Mouse (Mus musculus) hindbrain, embryonic 14.5 days (tissue): ENCODE data around the gene Gm20696. TPM values are rescaled to one million over a fixed set of nuclear protein-coding genes. Genes with fewer than 3 reads are reported as not detected.

Experiments
- ATAC-seq: fragments of 200-750 bp; cut with Nextera tagmentation; 2 replicates; pipeline ENCODE4 v1.8.0; 2017; ENCODE audit warnings: moderate number of reproducible peaks, mild to moderate bottlenecking, moderate TSS enrichment, moderate library complexity; ENCODE audit not compliant: low FRiP score
- DNase-seq: peaks from one replicate; pipeline ENCODE4 v3.0.0-alpha.2; 2015; ENCODE audit warnings: low spot score
- H3K27ac ChIP-seq: fragments of 300-500 bp; sonication (generic); 2 replicates; pipeline ENCODE4 v1.5.1; 2014; ENCODE audit warnings: mild to moderate bottlenecking, moderate library complexity
- H3K27me3 ChIP-seq: fragments of 300-500 bp; sonication (generic); 2 replicates; pipeline ENCODE4 v1.6.1; 2014; ENCODE audit warnings: mild to moderate bottlenecking, low read length, mixed read lengths; ENCODE audit not compliant: control insufficient read depth, insufficient read depth
- H3K36me3 ChIP-seq: fragments of 300-500 bp; sonication (generic); replicated peaks from 2 replicates; pipeline ENCODE4 v1.6.1; 2014; ENCODE audit not compliant: control insufficient read depth, insufficient read depth
- H3K4me1 ChIP-seq: fragments of 300-500 bp; sonication (generic); replicated peaks from 2 replicates; pipeline ENCODE4 v1.6.1; 2014; ENCODE audit warnings: antibody characterized with exemption, low read length, mixed read lengths; ENCODE audit not compliant: control insufficient read depth, insufficient read depth
- H3K4me2 ChIP-seq: fragments of 300-500 bp; sonication (generic); replicated peaks from 2 replicates; pipeline ENCODE4 v1.6.1; 2014; ENCODE audit warnings: mild to moderate bottlenecking, moderate library complexity
- H3K4me3 ChIP-seq: fragments of 300-500 bp; sonication (generic); replicated peaks from 2 replicates; pipeline ENCODE4 v1.5.1; 2014; ENCODE audit warnings: mild to moderate bottlenecking, low read length
- H3K9ac ChIP-seq: fragments of 300-500 bp; sonication (generic); 2 replicates; pipeline ENCODE4 v1.6.1; 2014
- H3K9me3 ChIP-seq: fragments of 300-500 bp; sonication (generic); 2 replicates; pipeline ENCODE4 v1.6.1; 2016; ENCODE audit warnings: low read length; ENCODE audit not compliant: control insufficient read depth
- WGBS: fragments of 180-500 bp; shearing (Covaris S2); extraction: QIAGEN DNeasy Blood & Tissue Kit; methylation state at CpG from one replicate; pipeline ENCODE4 v1.1.7; 2014; 5-methylcytosine and 5-hydroxymethylcytosine counted together
- polyA plus RNA-seq: library from polyadenylated mRNA; unstranded; fragments of >200 nt; fragmentation: Nextera tagmentation; extraction: Ambion mirVana; gene quantifications from 2 replicates; pipeline ENCODE4 v1.2.1, GENCODE M21; 2014

Gene Gm20696
- polyA plus RNA-seq, 1 experiment from 2014 or later, result 2.6 TPM

GRCm38 (mm10) chr6:99241625-99242395 lies 424.8 kb downstream of the Gm20696 start:
- Histone ChIP-seq H3K36me3 (no peaks in the 10 kb centered on the region), H3K4me3 (no peak overlapping the region), H3K4me1 (no peaks in the 10 kb centered on the region), H3K4me2 (no peak overlapping the region), H3K9me3 (no peaks in the 10 kb centered on the region), H3K9ac (no peak overlapping the region), H3K27me3 (no peaks in the 10 kb centered on the region), H3K27ac (no peak overlapping the region)
- ATAC-seq (no peak), DNase-seq (no peak)
- WGBS, result 97% methylated on average over 10 of the region's 10 CpGs

DNA sequence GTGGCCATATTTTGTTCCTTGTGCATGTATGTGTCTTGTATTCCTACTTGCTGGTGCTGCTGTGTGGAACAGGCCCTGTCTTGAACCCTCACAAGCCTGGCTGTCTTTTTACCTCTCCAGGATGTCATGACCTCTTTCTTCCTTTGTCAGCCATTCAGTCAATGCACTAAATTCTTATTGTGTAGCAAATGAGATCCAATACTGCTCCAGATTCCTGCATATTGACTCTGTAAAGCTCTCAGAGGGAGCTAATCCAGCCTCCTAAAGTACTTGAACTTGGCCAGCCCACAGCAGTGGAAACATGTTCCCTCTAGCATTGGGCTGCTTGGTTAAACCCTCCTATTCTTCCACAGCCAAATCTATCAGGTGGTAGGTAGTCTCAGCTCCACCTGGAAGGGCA lies 425.8 kb downstream of the Gm20696 start:
- H3K9ac ChIP-seq, result no peak overlapping the region
- no peak for ATAC-seq
- no peak overlapping the region for H3K4me3 ChIP-seq
- H3K9me3 ChIP-seq, result no peaks in the 10 kb centered on the region
- no peaks in the 10 kb centered on the region for H3K4me1 ChIP-seq
- no peak overlapping the region for H3K27ac ChIP-seq
- no peaks in the 10 kb centered on the region for H3K36me3 ChIP-seq
- H3K4me2 ChIP-seq, result no peak overlapping the region
- H3K27me3 ChIP-seq, result no peaks in the 10 kb centered on the region
- DNase-seq, result no peak

GRCm38 (mm10) chr6:99235588-99235987 lies 431.0 kb downstream of the Gm20696 start:
- H3K9ac ChIP-seq, result no peak overlapping the region
- no peak overlapping the region for H3K4me2 ChIP-seq
- H3K4me1 ChIP-seq, result no peaks in the 10 kb centered on the region
- H3K9me3 ChIP-seq, result no peaks in the 10 kb centered on the region
- no peak overlapping the region for H3K4me3 ChIP-seq
- H3K27ac ChIP-seq, result no peak overlapping the region
- WGBS, result 85% methylated on average over 8 of the region's 8 CpGs
- H3K27me3 ChIP-seq, result no peaks in the 10 kb centered on the region
- no peaks in the 10 kb centered on the region for H3K36me3 ChIP-seq
- no peak for ATAC-seq
- DNase-seq, result no peak

- Histone ChIP-seq H3K27ac (no peak overlapping the region), H3K9me3 (no peaks in the 10 kb centered on the region), H3K36me3 (no peaks in the 10 kb centered on the region), H3K4me3 (no peak overlapping the region), H3K27me3 (no peaks in the 10 kb centered on the region), H3K4me2 (no peak overlapping the region), H3K4me1 (no peaks in the 10 kb centered on the region), H3K9ac (no peak overlapping the region)
- WGBS, result 58% methylated on average over 10 of the region's 10 CpGs
- ATAC-seq (no peak), DNase-seq (no peak)
These were observed 433.2 kb downstream of the Gm20696 start for GRCm38 (mm10) chr6:99233411-99233810.

GRCm38 (mm10) chr6:99228336-99228870 lies 438.2 kb downstream of the Gm20696 start:
- Histone ChIP-seq H3K9me3 (no peaks in the 10 kb centered on the region), H3K27me3 (no peaks in the 10 kb centered on the region), H3K4me1 (no peaks in the 10 kb centered on the region), H3K27ac (no peak overlapping the region), H3K36me3 (no peaks in the 10 kb centered on the region), H3K9ac (no peak overlapping the region), H3K4me3 (no peak overlapping the region), H3K4me2 (no peak overlapping the region)
- DNase-seq (no peak), ATAC-seq (no peak)
- 75% methylated on average over 6 of the region's 6 CpGs for WGBS

GRCm38 (mm10) chr6:99221147-99221546 lies 445.4 kb downstream of the Gm20696 start:
- Histone ChIP-seq H3K9ac (no peak overlapping the region), H3K36me3 (no peaks in the 10 kb centered on the region), H3K4me2 (no peak overlapping the region), H3K27me3 (no peaks in the 10 kb centered on the region), H3K27ac (no peak overlapping the region), H3K9me3 (no peaks in the 10 kb centered on the region), H3K4me1 (no peaks in the 10 kb centered on the region), H3K4me3 (no peak overlapping the region)
- DNase-seq (no peak), ATAC-seq (no peak)
- 91% methylated on average over 5 of the region's 5 CpGs for WGBS

DNA sequence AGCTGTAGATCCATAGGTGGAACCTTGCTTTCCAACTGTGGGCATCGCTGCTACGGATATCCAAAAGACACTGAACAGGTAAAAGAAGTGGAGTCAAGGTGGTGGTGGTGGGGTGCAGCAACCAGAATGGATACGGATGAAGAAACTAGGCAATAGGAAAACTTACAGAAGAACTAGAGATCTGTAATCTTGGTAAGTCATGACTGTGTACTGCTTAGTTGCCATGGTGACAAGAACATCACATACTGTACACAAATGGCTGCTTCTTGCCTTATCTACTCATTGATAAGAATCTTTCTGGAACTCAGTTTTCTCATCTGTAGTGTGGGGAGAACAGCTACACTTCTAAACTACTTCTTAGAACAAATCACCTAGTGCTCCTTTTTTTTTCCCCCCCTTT lies 446.1 kb downstream of the Gm20696 start:
- H3K4me2 ChIP-seq, result no peak overlapping the region
- H3K4me3 ChIP-seq, result no peak overlapping the region
- no peak overlapping the region for H3K9ac ChIP-seq
- H3K4me1 ChIP-seq, result no peaks in the 10 kb centered on the region
- ATAC-seq (no peak), DNase-seq (no peak)
- no peaks in the 10 kb centered on the region for H3K9me3 ChIP-seq
- no peaks in the 10 kb centered on the region for H3K27me3 ChIP-seq
- no peak overlapping the region for H3K27ac ChIP-seq
- 92% methylated on average over 3 of the region's 3 CpGs for WGBS
- no peaks in the 10 kb centered on the region for H3K36me3 ChIP-seq

GRCm38 (mm10) chr6:99217846-99218245 lies 448.8 kb downstream of the Gm20696 start:
- Histone ChIP-seq H3K4me2 (no peak overlapping the region), H3K9ac (no peak overlapping the region), H3K4me1 (no peaks in the 10 kb centered on the region), H3K9me3 (no peaks in the 10 kb centered on the region), H3K4me3 (no peak overlapping the region), H3K27ac (no peak overlapping the region), H3K27me3 (no peaks in the 10 kb centered on the region), H3K36me3 (no peaks in the 10 kb centered on the region)
- DNase-seq, result no peak
- WGBS, result 74% methylated on average over 2 of the region's 2 CpGs
- ATAC-seq, result no peak

GRCm38 (mm10) chr6:99217155-99217554 lies 449.4 kb downstream of the Gm20696 start:
- Histone ChIP-seq H3K9ac (no peak overlapping the region), H3K4me1 (no peaks in the 10 kb centered on the region), H3K36me3 (no peaks in the 10 kb centered on the region), H3K9me3 (no peaks in the 10 kb centered on the region), H3K27ac (no peak overlapping the region), H3K27me3 (no peaks in the 10 kb centered on the region), H3K4me3 (no peak overlapping the region), H3K4me2 (no peak overlapping the region)
- DNase-seq, result no peak
- no peak for ATAC-seq
- 76% methylated on average over 6 of the region's 7 CpGs for WGBS
